In the genomic region with DNA sequence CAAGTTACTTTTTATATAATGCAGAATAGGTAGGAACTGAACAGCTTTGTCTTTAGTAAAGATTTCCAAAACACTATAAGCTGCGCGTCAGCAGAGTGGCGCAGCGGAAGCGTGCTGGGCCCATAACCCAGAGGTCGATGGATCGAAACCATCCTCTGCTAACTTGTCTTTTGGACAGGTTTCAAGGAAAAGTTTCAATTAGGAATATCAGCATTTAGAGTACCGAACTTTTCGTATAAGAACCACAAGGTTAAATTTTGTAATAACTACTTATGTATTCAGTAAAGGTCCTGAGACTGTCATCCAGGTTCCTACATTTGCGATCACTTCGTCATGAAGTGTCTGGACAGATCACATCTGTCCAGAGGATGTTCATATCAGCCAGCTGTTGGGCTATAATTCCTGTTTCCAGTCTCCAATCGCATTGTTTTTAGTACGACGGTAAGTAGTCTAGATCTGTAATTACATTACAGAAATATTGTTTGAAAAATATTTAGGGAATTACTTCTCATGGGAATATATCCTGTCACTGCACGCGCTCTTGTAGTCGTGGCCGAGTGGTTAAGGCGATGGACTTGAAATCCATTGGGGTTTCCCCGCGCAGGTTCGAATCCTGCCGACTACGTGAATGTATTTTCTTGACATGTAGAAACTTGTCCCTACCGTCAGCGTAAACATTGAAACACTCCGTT, we compare ENCODE assay signal across 8 mouse cellular contexts. TPM values are rescaled to one million over a fixed set of nuclear protein-coding genes. Genes with fewer than 3 reads are reported as not detected.
DNase-seq lines count a peak whose midpoint lies in the region; ATAC-seq and TF ChIP-seq lines count a peak whose summit lies in the region.

No protein-coding gene starts in this region.

- no peak for TF ChIP-seq POLR2A in CH12.LX (IDR thresholded peaks at IDR 0.05; ENCODE audit: low read depth, low read length)

- H3K9ac ChIP-seq in CH12.LX (ENCODE audit: insufficient read depth, low read depth) = peak overlapping the region; percentile 85
- peak overlapping the region; percentile 49; the same call in 1 of the 2 replicates for H3K9ac ChIP-seq in forebrain, embryonic 14.5 days (ENCODE audit: low read length)
- peak overlapping the region; percentile 56 for H3K9ac ChIP-seq in liver, embryonic 16.5 days (ENCODE audit: low read depth, low read length)
- peak overlapping the region; percentile 40; the same call in 1 of the 2 replicates for H3K9ac ChIP-seq in neural tube, embryonic 12.5 days

- peaks cover 3 to 35% of the 10 kb centered on the region in 2 experiments; a peak in 3 of 4 replicates for H3K4me1 ChIP-seq in CH12.LX (ENCODE audit: control insufficient read depth in 1 of 2, insufficient read depth in 2 of 2)
- no peaks in the 10 kb centered on the region for H3K4me1 ChIP-seq in forebrain, embryonic 14.5 days (ENCODE audit: control insufficient read depth, insufficient read depth, low read length)
- H3K4me1 ChIP-seq in liver, embryonic 16.5 days (ENCODE audit: control insufficient read depth, low read depth, low read length) = peaks cover 17% of the 10 kb centered on the region
- H3K4me1 ChIP-seq in neural tube, embryonic 12.5 days = no peaks in the 10 kb centered on the region

- H3K4me2 ChIP-seq in CH12.LX (ENCODE audit: insufficient read depth, low read depth, poor library complexity, severe bottlenecking) = peak overlapping the region; percentile 80
- peak overlapping the region; percentile 78 for H3K4me2 ChIP-seq in forebrain, embryonic 14.5 days (ENCODE audit: low read length)
- H3K4me2 ChIP-seq in liver, embryonic 16.5 days (ENCODE audit: low read depth, low read length) = peak overlapping the region; percentile 94
- H3K4me2 ChIP-seq in neural tube, embryonic 12.5 days (replicated peaks) = peak overlapping the region; percentile 64

- intact Hi-C loops in heart, postnatal 14 days (cut with DNase I) = loop anchor here (2.0 to 5.0 kb wide), 6 partner anchors 65 to 1575 kb away; partner anchors contain the start of gene Zfp322a

- under 1% methylated on average over 27 of the region's 27 CpGs for WGBS in forebrain, embryonic 14.5 days
- WGBS in large intestine, adult 2 months = under 1% methylated on average over 27 of the region's 27 CpGs
- WGBS in liver, embryonic 16.5 days (ENCODE audit: insufficient replicate concordance) = under 1% methylated on average over 27 of the region's 27 CpGs
- under 1% methylated on average over 27 of the region's 27 CpGs for WGBS in neural tube, embryonic 12.5 days

- peak; percentile 91 for ATAC-seq in forebrain, embryonic 14.5 days
- peak; percentile 80 for ATAC-seq in liver, embryonic 16.5 days (ENCODE audit: low read depth)
- peak; percentile 87 for ATAC-seq in neural tube, embryonic 12.5 days (ENCODE audit: low FRiP score, low read depth)

- H3K27me3 ChIP-seq in CH12.LX (replicated peaks) = no peaks in the 10 kb centered on the region
- no peaks in the 10 kb centered on the region for H3K27me3 ChIP-seq in forebrain, embryonic 14.5 days (replicated peaks; ENCODE audit: control insufficient read depth, insufficient read depth, low read length)
- H3K27me3 ChIP-seq in liver, embryonic 16.5 days (ENCODE audit: control insufficient read depth, insufficient read depth, low read depth, low read length) = no peaks in the 10 kb centered on the region
- H3K27me3 ChIP-seq in neural tube, embryonic 12.5 days (replicated peaks) = no peaks in the 10 kb centered on the region

- dilution Hi-C loops in CH12.LX (cut with MboI; ENCODE audit: extremely low pct_ligation_motif_present, extremely low pct_unique_long_range_greater_than_20kb, low sequenced_read_pairs) = no loop called here

- TF ChIP-seq RAD21 in CH12.LX (IDR thresholded peaks at IDR 0.05; ENCODE audit: low read depth, low read length) = no peak

- no peaks in the 10 kb centered on the region for H3K9me3 ChIP-seq in CH12.LX (replicated peaks; ENCODE audit: low read length)
- no peaks in the 10 kb centered on the region for H3K9me3 ChIP-seq in forebrain, embryonic 14.5 days (replicated peaks; ENCODE audit: control insufficient read depth, low read length)
- H3K9me3 ChIP-seq in liver, embryonic 16.5 days (replicated peaks; ENCODE audit: control insufficient read depth, low read length) = no peaks in the 10 kb centered on the region
- H3K9me3 ChIP-seq in neural tube, embryonic 12.5 days = no peaks in the 10 kb centered on the region

- TF ChIP-seq CTCF in CH12.LX (conservative IDR thresholded peaks at IDR 0.05 in 1 of 2, IDR thresholded peaks at IDR 0.05 in 1 of 2; ENCODE audit: low read depth in 2 of 2, low read length in 2 of 2) = no peak

- TF ChIP-seq EP300 in CH12.LX (IDR thresholded peaks at IDR 0.05; ENCODE audit: low read length) = no peak

- H3K36me3 ChIP-seq in CH12.LX (replicated peaks in 1 of 2; ENCODE audit: control insufficient read depth in 1 of 2, insufficient read depth in 1 of 2, low read length in 1 of 2) = no peaks in the 10 kb centered on the region
- H3K36me3 ChIP-seq in forebrain, embryonic 14.5 days (ENCODE audit: control insufficient read depth, insufficient read depth, low read length) = no peaks in the 10 kb centered on the region
- H3K36me3 ChIP-seq in liver, embryonic 16.5 days (ENCODE audit: control insufficient read depth, insufficient read depth) = no peaks in the 10 kb centered on the region
- H3K36me3 ChIP-seq in neural tube, embryonic 12.5 days = no peaks in the 10 kb centered on the region

- peak overlapping the region; percentile 70 for H3K27ac ChIP-seq in CH12.LX (ENCODE audit: insufficient read depth, low read depth)
- H3K27ac ChIP-seq in forebrain, embryonic 14.5 days (ENCODE audit: low read depth, low read length) = no peak overlapping the region
- peak overlapping the region; percentile 81 for H3K27ac ChIP-seq in liver, embryonic 16.5 days (ENCODE audit: low read length)
- no peak overlapping the region for H3K27ac ChIP-seq in neural tube, embryonic 12.5 days

- H3K4me3 ChIP-seq in CH12.LX (replicated peaks in 1 of 3; ENCODE audit: low read depth in 2 of 3, low read length in 2 of 3, poor library complexity in 1 of 3) = peak overlapping the region; percentile 53 to 70 (median 64)
- H3K4me3 ChIP-seq in forebrain, embryonic 14.5 days (ENCODE audit: low read depth, low read length) = peak overlapping the region; percentile 43
- H3K4me3 ChIP-seq in liver, embryonic 16.5 days (ENCODE audit: low read depth, low read length) = peak overlapping the region; percentile 65
- peak overlapping the region; percentile 42 for H3K4me3 ChIP-seq in neural tube, embryonic 12.5 days

- in situ Hi-C loops in CH12.LX (cut with MboI; ENCODE audit: low pct_ligation_motif_present, low pct_unique_long_range_greater_than_20kb, low sequenced_read_pairs) = loop anchor here (25.0 kb wide), 1 partner anchor 1580 kb away; the partner anchor contains the start of gene Zfp184

- no peaks in the 10 kb centered on the region for H3K79me2 ChIP-seq in CH12.LX (replicated peaks; ENCODE audit: control insufficient read depth, extremely low read depth, insufficient read depth, poor library complexity, severe bottlenecking)

- DNase-seq in CH12.LX (ENCODE audit: extremely low read depth) = peak; percentile 88
- peak; percentile 85 for DNase-seq in cerebellum, adult 11 months
- peak; percentile 91 for DNase-seq in forebrain, embryonic 14.5 days (ENCODE audit: low spot score)
- peak; percentile 86 to 88 for DNase-seq in heart, postnatal 14 days
- peak; percentile 57 for DNase-seq in large intestine, adult 2 months (ENCODE audit: low read depth, low spot score)
- peak; percentile 53 for DNase-seq in telencephalon, adult 2 months (ENCODE audit: low read depth, low spot score)

RNA-seq across cellular contexts. Expression of gene Hist1h4h, which starts 13.1 kb away (rescaled TPM):
- total RNA-seq in CH12.LX (2012; rRNA removed) (4,350 and 4,957 TPM in 2 replicates), CH12.LX (2014; rRNA removed) (14.0 and 19.4 TPM in 2 replicates)
- polyA plus RNA-seq in CH12.LX (2012; ENCODE audit: insufficient read length, low read depth) = 3.4 and 5.5 TPM in 2 replicates
- 4.3 and 7.1 TPM in 2 replicates for polyA plus RNA-seq in forebrain, embryonic 14.5 days (2014; fragmentation: Nextera tagmentation; extraction: Ambion mirVana)
- total RNA-seq in heart, postnatal 14 days (2021) = 100 to 1,000 TPM; 465 to 538 TPM
- polyA plus RNA-seq in large intestine, adult 2 months (2012; rRNA removed) = 27.9 and 42.9 TPM in 2 replicates
- polyA plus RNA-seq in liver, embryonic 16.5 days (2015; fragmentation: Nextera tagmentation; extraction: Ambion mirVana) = 5.5 and 9.8 TPM in 2 replicates
- 4.6 and 6.6 TPM in 2 replicates for polyA plus RNA-seq in neural tube, embryonic 12.5 days (2016; fragmentation: Nextera tagmentation; extraction: Ambion mirVana)

RNA-seq across cellular contexts. Expression of gene Hist1h2af, which starts 16.0 kb away (rescaled TPM):
- total RNA-seq in CH12.LX (2012; rRNA removed) = 824 and 932 TPM in 2 replicates
- total RNA-seq in CH12.LX (2014; rRNA removed) = 45.2 and 57.1 TPM in 2 replicates
- 68.6 and 97.0 TPM in 2 replicates for polyA plus RNA-seq in CH12.LX (2012; ENCODE audit: insufficient read length, low read depth)
- 1.9 and 4.4 TPM in 2 replicates for polyA plus RNA-seq in forebrain, embryonic 14.5 days (2014; fragmentation: Nextera tagmentation; extraction: Ambion mirVana)
- total RNA-seq in heart, postnatal 14 days (2021) = 100 to 1,000 TPM in 1 of 2 experiments, 10 to 100 TPM in 1; 49.0 to 131 TPM
- 64.4 and 250 TPM in 2 replicates for polyA plus RNA-seq in large intestine, adult 2 months (2012; rRNA removed)
- 2.0 and 6.7 TPM in 2 replicates for polyA plus RNA-seq in liver, embryonic 16.5 days (2015; fragmentation: Nextera tagmentation; extraction: Ambion mirVana)
- polyA plus RNA-seq in neural tube, embryonic 12.5 days (2016; fragmentation: Nextera tagmentation; extraction: Ambion mirVana) = 2.7 and 5.6 TPM in 2 replicates

RNA-seq across cellular contexts. Expression of gene Hist1h3g, which starts 17.5 kb away (rescaled TPM):
- 608 and 749 TPM in 2 replicates for total RNA-seq in CH12.LX (2012; rRNA removed)
- total RNA-seq in CH12.LX (2014; rRNA removed) = 50.1 and 75.3 TPM in 2 replicates
- polyA plus RNA-seq in CH12.LX (2012; ENCODE audit: insufficient read length, low read depth) = 3.4 and 3.6 TPM in 2 replicates
- polyA plus RNA-seq in forebrain, embryonic 14.5 days (2014; fragmentation: Nextera tagmentation; extraction: Ambion mirVana) = 2.2 and 5.3 TPM in 2 replicates
- total RNA-seq in heart, postnatal 14 days (2021) = 10 to 100 TPM; 13.1 to 34.3 TPM
- 30.9 and 39.2 TPM in 2 replicates for polyA plus RNA-seq in large intestine, adult 2 months (2012; rRNA removed)
- polyA plus RNA-seq in liver, embryonic 16.5 days (2015; fragmentation: Nextera tagmentation; extraction: Ambion mirVana) = 11.0 and 14.8 TPM in 2 replicates
- polyA plus RNA-seq in neural tube, embryonic 12.5 days (2016; fragmentation: Nextera tagmentation; extraction: Ambion mirVana) = 3.0 and 5.4 TPM in 2 replicates

RNA-seq across cellular contexts. Expression of gene Hist1h2bh, which starts 25.4 kb away (rescaled TPM):
- total RNA-seq in CH12.LX (2012; rRNA removed) = 261 and 290 TPM in 2 replicates
- 5.7 and 8.0 TPM in 2 replicates for total RNA-seq in CH12.LX (2014; rRNA removed)
- 0.56 and 0.77 TPM in 2 replicates for polyA plus RNA-seq in CH12.LX (2012; ENCODE audit: insufficient read length, low read depth)
- 0.30 and 0.32 TPM in 2 replicates for polyA plus RNA-seq in forebrain, embryonic 14.5 days (2014; fragmentation: Nextera tagmentation; extraction: Ambion mirVana)
- 1 to 10 TPM; 3.7 to 7.4 TPM for total RNA-seq in heart, postnatal 14 days (2021)
- 5.2 and 6.8 TPM in 2 replicates for polyA plus RNA-seq in large intestine, adult 2 months (2012; rRNA removed)
- polyA plus RNA-seq in liver, embryonic 16.5 days (2015; fragmentation: Nextera tagmentation; extraction: Ambion mirVana) = 1.1 and 1.8 TPM in 2 replicates
- 0.63 TPM in 2 replicates for polyA plus RNA-seq in neural tube, embryonic 12.5 days (2016; fragmentation: Nextera tagmentation; extraction: Ambion mirVana)

RNA-seq across cellular contexts. Expression of gene Hist1h3f, which starts 26.1 kb away (rescaled TPM):
- total RNA-seq in CH12.LX (2012; rRNA removed) (553 and 608 TPM in 2 replicates), CH12.LX (2014; rRNA removed) (5.1 and 8.0 TPM in 2 replicates)
- 0.23 and 0.30 TPM in 2 replicates for polyA plus RNA-seq in CH12.LX (2012; ENCODE audit: insufficient read length, low read depth)
- polyA plus RNA-seq in forebrain, embryonic 14.5 days (2014; fragmentation: Nextera tagmentation; extraction: Ambion mirVana) = 0.62 and 0.89 TPM in 2 replicates
- total RNA-seq in heart, postnatal 14 days (2021) = 10 to 100 TPM; 21.6 to 40.3 TPM
- 5.9 and 7.1 TPM in 2 replicates for polyA plus RNA-seq in large intestine, adult 2 months (2012; rRNA removed)
- polyA plus RNA-seq in liver, embryonic 16.5 days (2015; fragmentation: Nextera tagmentation; extraction: Ambion mirVana) = 1.2 and 1.4 TPM in 2 replicates
- 0.60 and 0.63 TPM in 2 replicates for polyA plus RNA-seq in neural tube, embryonic 12.5 days (2016; fragmentation: Nextera tagmentation; extraction: Ambion mirVana)

Comparison
In these comparisons a context has a peak if more than half of its experiments do, and no peak if none do; other contexts are left out.
1. H3K27ac ChIP-seq: peak in CH12.LX (single experiment) and liver, embryonic 16.5 days (single experiment); none in forebrain, embryonic 14.5 days (single experiment) and neural tube, embryonic 12.5 days (single experiment).
2. Peak in every context shown above with its lines, with median percentiles within 50 percentile points of each other: DNase-seq, H3K4me2 ChIP-seq, H3K4me3 ChIP-seq, H3K9ac ChIP-seq and ATAC-seq.